Mouse (Mus musculus): Measurements from ENCODE around the gene Nav2. TPM values are rescaled to one million over a fixed set of nuclear protein-coding genes. Genes with fewer than 3 reads are reported as not detected.

The Nav2 gene
- total RNA-seq, 2 experiments from 2014 or later = 53.0 to 60.1 TPM

- intact Hi-C loops (cut with DNase I) = no loop called here
- no peak for DNase-seq (ENCODE audit: low spot score)
These were observed 522.3 kb downstream of the Nav2 start for GRCm38 (mm10) chr7:49430808-49431207.

DNA sequence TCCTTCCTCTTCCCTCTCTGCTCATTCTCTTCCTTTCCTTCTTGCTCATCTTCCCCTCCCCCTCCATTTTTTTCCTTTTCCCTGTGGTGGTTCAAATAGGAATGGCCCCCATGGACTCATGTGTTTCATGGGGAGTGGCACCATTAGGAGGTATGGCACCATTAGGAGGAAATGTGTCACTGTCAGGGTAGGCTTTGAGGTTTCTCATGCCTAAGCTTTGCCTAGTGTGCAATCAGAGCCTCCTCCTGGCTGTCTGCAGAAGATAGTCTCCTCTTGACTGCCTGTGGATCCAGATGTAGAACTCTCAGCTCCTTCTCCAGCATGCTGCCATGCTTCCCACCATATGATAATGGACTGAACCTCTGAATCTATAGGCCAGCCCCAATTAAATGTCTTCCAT lies 525.4 kb downstream of the Nav2 start:
- intact Hi-C loops (cut with DNase I) = no loop called here
- no peak for DNase-seq (ENCODE audit: low spot score)

- no peak for DNase-seq (ENCODE audit: low spot score)
- intact Hi-C loops (cut with DNase I) = no loop called here
These were observed 528.0 kb downstream of the Nav2 start for GRCm38 (mm10) chr7:49436492-49436891.

GRCm38 (mm10) chr7:49437901-49438300 lies 529.4 kb downstream of the Nav2 start:
- DNase-seq (ENCODE audit: low spot score) = no peak
- intact Hi-C loops (cut with DNase I) = no loop called here

DNA sequence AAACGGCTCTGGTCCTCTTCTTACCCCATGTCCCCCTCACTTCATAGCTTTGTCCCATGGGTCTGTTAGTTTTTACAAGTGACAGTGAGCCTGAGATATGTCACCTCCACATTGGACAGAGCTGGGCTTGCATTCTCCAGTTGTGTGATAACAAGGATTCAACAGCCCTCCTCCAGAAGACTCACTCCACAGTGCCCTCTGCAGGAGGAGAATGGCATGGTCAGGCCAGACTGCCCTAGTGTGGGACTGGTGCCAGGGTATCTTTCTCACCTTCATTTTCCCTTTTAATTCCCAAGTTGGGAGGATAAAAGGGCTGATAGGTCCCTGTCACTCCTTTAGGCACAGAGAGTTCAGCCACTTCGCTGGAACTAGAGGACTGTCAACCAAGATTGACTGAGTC lies 530.6 kb downstream of the Nav2 start:
- intact Hi-C loops (cut with DNase I) = no loop called here
- DNase-seq (ENCODE audit: low spot score) = no peak

DNA sequence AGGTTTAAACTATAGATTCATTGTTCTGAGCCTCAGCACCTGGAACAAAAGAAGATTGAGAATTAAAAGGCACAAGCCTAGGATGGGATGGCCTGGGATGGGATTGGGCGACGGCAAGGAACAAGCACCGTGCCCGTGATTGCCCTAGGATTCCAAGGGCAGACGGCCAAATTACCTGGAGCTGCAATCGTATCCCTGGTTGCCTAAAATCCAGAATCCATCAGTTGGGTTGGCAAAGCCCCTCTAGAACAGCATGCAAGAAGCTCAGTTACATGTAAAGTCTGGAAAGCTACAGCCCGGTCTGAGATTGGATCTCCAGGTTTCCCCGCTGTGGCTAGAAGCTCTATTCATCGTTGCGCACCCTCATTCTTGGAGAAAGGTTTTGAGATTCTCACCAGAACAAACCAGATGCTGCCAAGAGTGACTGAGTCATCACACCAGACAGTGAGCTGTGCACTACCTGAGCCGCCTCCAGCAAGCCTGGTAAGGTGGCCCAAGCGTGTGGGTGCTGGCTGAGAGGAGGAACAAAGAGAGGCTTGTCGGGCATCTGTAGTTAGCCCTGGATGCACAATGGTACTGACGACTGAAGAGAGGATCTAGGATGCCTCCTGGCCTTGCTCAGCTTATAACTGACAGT lies 531.9 kb downstream of the Nav2 start:
- intact Hi-C loops (cut with DNase I) = no loop called here
- no peak for DNase-seq (ENCODE audit: low spot score)

DNA sequence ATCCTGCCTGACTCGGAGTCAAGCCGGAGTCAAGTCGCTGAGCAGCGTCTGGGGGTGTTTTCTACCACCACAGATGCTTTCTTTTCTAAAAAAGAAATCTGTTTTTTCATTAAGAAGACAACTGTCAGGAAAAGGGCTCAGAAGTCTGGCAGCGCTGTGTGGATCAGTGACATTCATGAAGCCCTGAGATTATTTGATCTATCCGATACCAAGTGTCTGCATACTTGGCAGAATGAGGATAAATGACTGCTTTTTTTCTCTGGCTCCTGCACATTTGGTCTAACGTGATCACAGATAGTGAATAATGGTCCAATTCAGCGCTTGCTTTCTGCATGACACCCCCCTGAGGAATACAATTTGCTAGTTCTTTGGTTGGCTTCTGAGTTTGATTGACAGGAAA lies 533.7 kb downstream of the Nav2 start:
- DNase-seq (ENCODE audit: low spot score) = no peak
- intact Hi-C loops (cut with DNase I) = no loop called here

- DNase-seq (ENCODE audit: low spot score) = no peak
These were observed 540.1 kb downstream of the Nav2 start for GRCm38 (mm10) chr7:49448580-49448979.

DNA sequence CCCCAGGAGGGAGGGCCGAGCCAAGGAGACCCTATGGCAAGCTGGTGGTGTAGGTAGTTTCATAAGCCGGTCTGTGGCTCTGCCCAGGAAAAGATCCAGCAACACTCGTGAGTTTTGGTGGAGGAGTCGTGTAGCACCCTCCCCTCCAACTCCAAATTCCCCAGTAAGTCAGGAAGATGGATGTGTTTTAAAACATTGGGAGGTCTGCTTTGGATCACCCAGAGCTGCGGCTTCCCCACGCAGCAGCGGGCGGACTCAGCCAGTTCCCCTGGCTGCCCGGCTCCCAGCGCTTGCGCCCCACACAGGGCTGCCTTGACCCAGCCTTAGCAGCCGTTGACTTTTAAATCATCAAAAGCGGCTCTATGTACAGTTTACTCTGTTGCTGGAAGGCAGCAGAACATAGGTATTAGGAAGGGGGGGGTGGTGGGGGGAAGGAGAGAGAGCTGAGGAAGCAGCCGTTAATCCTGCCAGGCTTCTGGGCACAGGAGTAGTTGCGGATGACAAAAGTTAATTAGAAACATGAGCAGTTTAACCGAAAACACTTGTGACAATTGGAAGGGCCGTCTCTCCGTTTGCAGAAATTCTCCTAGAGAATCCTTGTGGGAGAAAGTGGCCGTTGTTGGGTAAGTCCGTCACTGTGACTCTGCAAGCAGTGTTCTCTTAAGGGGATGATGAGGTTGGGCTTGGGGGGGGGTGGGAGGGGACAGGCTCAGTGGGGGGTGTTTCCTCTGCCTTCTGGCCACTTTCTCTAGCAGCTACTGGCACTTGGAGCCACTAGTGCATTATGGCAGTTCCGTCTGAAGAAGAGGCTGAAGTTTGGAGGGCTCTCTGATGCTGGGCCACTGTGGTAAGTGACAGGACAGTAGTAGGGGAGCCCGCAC lies 542.0 kb downstream of the Nav2 start:
- DNase-seq (ENCODE audit: low spot score) = no peak
- intact Hi-C loops (cut with DNase I) = no loop called here

More at GRCm38 (mm10) chr7:49448580-49448979, 540.1 kb downstream of the Nav2 start:
- intact Hi-C loops (cut with DNase I) = no loop called here

DNA sequence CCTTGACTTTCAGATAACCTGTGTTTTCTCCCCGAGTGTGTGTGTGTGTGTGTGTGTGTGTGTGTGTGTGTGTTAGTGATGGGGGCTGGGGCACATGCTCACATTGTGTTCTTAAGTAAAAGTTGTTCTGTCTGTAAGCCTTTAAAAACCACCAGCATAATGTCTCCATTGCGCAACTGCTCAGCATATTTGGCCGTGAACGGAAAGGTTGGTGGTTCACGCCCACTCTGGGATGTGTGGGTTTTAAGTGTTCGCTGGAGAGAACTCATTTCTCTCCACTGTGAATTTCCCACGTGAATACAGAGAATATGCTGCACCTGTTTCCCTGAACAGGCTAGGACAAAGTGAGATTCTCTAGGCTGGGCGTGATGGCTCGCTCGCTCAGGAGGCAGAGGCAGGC lies 542.7 kb downstream of the Nav2 start:
- intact Hi-C loops (cut with DNase I) = no loop called here
- no peak for DNase-seq (ENCODE audit: low spot score)

- intact Hi-C loops (cut with DNase I) = no loop called here
- no peak for DNase-seq (ENCODE audit: low spot score)
These were observed 543.8 kb downstream of the Nav2 start for GRCm38 (mm10) chr7:49452274-49452673.

DNA sequence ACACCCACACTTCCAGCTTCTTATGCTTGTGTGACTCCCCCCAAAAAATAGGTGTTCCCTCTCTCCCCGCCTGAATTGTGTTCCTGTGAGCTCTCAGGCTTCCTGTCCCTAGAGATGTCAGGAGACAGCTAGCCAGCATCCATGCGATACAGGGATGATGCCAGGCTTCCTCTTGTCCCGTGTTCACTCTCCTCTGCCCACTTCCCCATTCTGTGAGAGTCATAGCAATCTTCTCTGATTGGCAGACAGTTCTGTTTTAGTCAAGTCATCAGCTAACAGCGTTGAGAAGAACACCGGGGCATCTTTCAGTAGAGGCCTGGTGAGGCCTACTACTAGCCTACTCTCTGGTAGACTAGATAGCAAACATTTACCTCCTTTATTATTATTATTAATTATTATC lies 546.1 kb downstream of the Nav2 start:
- intact Hi-C loops (cut with DNase I) = no loop called here
- no peak for DNase-seq (ENCODE audit: low spot score)

- no peak for DNase-seq (ENCODE audit: low spot score)
- intact Hi-C loops (cut with DNase I) = no loop called here
These were observed 547.6 kb downstream of the Nav2 start for GRCm38 (mm10) chr7:49456148-49456547.

DNA sequence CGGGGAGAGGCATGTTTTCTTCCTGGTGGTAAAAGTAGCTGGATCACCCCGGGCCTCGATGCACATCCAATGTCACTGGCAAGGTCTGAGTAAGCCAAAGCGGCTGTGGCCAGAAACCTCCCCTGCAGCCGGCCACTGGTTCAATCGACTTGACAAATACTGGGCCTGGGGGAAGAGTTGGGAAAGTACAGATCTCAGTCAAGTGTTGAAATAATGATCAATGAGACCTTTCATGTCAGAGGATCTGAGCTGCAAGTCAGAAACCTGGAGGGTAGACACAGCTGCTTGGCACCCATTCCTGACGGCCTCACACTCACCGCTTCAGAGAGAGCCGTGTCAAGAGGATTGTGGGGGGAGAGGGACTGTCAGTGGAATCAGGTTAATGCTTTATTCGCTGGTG lies 548.9 kb downstream of the Nav2 start:
- no peak for DNase-seq (ENCODE audit: low spot score)
- intact Hi-C loops (cut with DNase I) = no loop called here

DNA sequence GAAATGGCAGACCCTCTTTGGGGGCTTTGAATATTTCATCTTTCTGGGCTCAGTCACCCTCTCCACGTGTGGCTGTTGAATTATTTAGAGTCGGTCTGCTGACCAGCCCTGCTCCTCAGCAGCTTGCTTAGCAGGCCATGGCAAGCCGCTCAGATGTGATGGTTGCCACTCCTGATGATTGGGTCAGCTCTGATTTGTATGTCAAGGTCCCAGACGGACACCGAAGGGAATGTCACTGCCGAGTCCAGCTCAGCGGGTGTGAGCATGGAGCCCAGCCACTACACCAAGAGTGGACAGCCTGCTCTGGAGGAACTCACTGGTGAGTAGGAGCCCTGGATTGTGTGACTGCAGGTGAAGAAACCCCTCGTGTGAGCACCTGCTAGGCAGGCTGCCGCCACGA lies 549.4 kb downstream of the Nav2 start:
- DNase-seq (ENCODE audit: low spot score) = no peak
- intact Hi-C loops (cut with DNase I) = no loop called here

DNA sequence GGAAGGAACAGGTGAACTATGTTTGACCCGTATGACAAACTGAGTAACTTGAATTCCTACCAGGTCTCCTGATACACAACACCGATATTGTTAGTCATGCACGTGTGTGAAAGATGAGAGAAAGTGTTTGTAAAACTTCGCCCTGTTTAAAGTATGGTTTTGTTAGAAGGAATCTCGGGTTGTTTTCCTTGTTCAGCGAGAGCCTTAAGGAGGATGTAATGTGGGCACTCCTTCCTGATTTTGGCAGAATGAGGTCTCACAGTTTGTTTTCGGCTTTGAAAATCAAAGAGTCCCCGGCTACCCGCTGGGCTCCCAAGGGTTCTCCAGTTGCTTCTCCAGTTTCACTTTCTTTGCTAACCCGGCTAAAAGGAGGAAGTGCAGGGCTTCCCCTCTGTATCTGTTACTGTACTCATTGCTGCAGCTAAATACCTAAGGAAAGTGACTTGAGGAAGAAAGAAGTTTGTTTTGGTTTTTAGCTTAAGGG lies 553.9 kb downstream of the Nav2 start:
- intact Hi-C loops (cut with DNase I) = no loop called here
- no peak for DNase-seq (ENCODE audit: low spot score)

GRCm38 (mm10) chr7:49467861-49468260 lies 559.3 kb downstream of the Nav2 start:
- intact Hi-C loops (cut with DNase I) = no loop called here
- no peak for DNase-seq (ENCODE audit: low spot score)

GRCm38 (mm10) chr7:49468492-49469205 lies 560.1 kb downstream of the Nav2 start:
- intact Hi-C loops (cut with DNase I) = no loop called here
- DNase-seq (ENCODE audit: low spot score) = no peak

GRCm38 (mm10) chr7:49471278-49471677 lies 562.8 kb downstream of the Nav2 start:
- no peak for DNase-seq (ENCODE audit: low spot score)
- intact Hi-C loops (cut with DNase I) = loop anchor here (1.0 to 5.0 kb wide), 2 partner anchors 130 to 281 kb away; no protein-coding TSS in a partner anchor

GRCm38 (mm10) chr7:49475282-49475681 lies 566.8 kb downstream of the Nav2 start:
- DNase-seq (ENCODE audit: low spot score) = no peak
- intact Hi-C loops (cut with DNase I) = no loop called here

GRCm38 (mm10) chr7:49476163-49476562 lies 567.6 kb downstream of the Nav2 start:
- intact Hi-C loops (cut with DNase I) = no loop called here
- no peak for DNase-seq (ENCODE audit: low spot score)
